Mouse (Mus musculus) embryo, embryonic 11.5 days (tissue): ENCODE results near the gene Olfr1252.

ENCODE experiments used
- DNase-seq: peaks from one replicate; pipeline ENCODE4 v3.0.0-alpha.2; 2012; ENCODE audit warnings: low read depth, low spot score

Gene Olfr1252

GRCm38 (mm10) chr2:89724912-89725311, at the start of gene Olfr1252:
TSS of gene Olfr1252 (minus strand) at chr2:89725012.
- DNase-seq: no peak

GRCm38 (mm10) chr2:89756990-89757389, 32.2 kb upstream of the Olfr1252 start, which contains the start of gene Olfr1253:
TSS of gene Olfr1253 (minus strand) at chr2:89757090.
- DNase-seq: no peak

- no peak for DNase-seq
Measured at GRCm38 (mm10) chr2:89691980-89692379, 32.8 kb downstream of the Olfr1252 start.

GRCm38 (mm10) chr2:89671836-89672235, 53.0 kb downstream of the Olfr1252 start, which contains the start of gene Olfr1251:
TSS of gene Olfr1251 (minus strand) at chr2:89671936.
- no peak for DNase-seq
